In the genomic region with DNA sequence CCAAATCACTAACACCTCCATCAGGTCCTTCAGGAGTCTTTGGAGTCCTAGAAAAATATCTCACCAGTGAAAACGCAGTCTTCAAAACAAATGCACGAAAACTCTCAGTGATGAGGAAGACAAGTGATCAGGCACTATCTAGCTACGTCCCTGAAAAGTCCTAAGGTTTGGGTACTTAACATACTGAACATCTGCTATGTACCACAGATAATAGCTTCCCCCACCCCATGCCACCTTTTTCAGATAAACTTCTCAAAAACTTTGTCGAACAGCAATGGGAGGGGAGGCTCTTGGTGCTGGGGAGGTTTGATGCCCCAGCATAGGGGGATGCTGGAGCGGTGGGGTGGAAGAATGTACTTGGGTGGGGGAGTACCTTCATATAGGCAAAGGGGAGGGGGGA, we compare ENCODE assay signal across 14 mouse cellular contexts.
"Had no signal": no experiment of that assay in that cellular context is flagged by ENCODE, and none has a peak within 500 bp of the region (broad histone marks: within the 10 kb centered on the region; RNA-seq: fewer than 3 reads in every experiment).

No protein-coding gene starts in this region.

- H3K36me3 ChIP-seq: limb, embryonic 12.5 days; limb, embryonic 15.5 days; midbrain, embryonic 13.5 days had no signal

- H3K9me3 ChIP-seq: limb, embryonic 12.5 days; limb, embryonic 15.5 days; midbrain, embryonic 13.5 days had no signal

- H3K4me3 ChIP-seq: limb, embryonic 12.5 days; limb, embryonic 15.5 days; midbrain, embryonic 13.5 days had no signal

- H3K27ac ChIP-seq: limb, embryonic 12.5 days; limb, embryonic 15.5 days; midbrain, embryonic 13.5 days had no signal

- H3K9ac ChIP-seq: limb, embryonic 12.5 days; limb, embryonic 15.5 days; midbrain, embryonic 13.5 days had no signal

- H3K27me3 ChIP-seq: limb, embryonic 12.5 days; limb, embryonic 15.5 days; midbrain, embryonic 13.5 days had no signal

- DNase-seq: kidney, adult 18-20 months; kidney, adult 9 months; kidney, postnatal 14 days; kidney, postnatal 4 days; left cerebral cortex, postnatal 4 days; lung, adult 2 months; lung, postnatal 14 days; lung, postnatal 4 days; thymus, adult 18-20 months; thymus, postnatal 36 days had no signal

- H3K4me2 ChIP-seq: limb, embryonic 12.5 days; limb, embryonic 15.5 days; midbrain, embryonic 13.5 days had no signal

- ATAC-seq: intestine, embryonic 16.5 days; midbrain, embryonic 13.5 days had no signal
